Mouse (Mus musculus) brain, adult 2 months (tissue): ENCODE results near the gene Ubl4b.

Experiments
- DNase-seq: peaks from one replicate; pipeline ENCODE4 v3.0.0; 2011; ENCODE audit warnings: low read depth, low spot score

Gene Ubl4b

GRCm38 (mm10) chr3:107568721-107569120 lies 13.8 kb upstream of the Ubl4b start:
- DNase-seq, result no peak

DNA sequence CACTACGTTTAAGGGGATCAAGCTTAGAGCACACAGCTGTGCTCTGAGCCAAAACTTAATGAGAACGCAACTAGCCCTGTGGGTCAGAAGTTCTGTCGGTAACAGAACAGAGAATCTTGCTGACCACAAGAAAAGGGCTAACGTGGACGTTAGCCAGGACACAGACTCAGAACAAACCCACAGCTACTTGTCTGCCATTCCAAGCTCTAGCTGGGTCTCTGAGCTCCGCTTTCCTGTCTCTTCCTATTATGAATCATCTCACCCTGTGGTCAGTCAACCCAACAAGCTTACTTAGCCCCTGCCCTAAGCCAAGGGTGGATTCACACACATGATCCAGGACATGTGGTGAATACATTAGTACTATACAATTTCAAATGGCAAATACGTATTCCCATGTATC lies 12.9 kb upstream of the Ubl4b start:
- DNase-seq, result no peak

DNA sequence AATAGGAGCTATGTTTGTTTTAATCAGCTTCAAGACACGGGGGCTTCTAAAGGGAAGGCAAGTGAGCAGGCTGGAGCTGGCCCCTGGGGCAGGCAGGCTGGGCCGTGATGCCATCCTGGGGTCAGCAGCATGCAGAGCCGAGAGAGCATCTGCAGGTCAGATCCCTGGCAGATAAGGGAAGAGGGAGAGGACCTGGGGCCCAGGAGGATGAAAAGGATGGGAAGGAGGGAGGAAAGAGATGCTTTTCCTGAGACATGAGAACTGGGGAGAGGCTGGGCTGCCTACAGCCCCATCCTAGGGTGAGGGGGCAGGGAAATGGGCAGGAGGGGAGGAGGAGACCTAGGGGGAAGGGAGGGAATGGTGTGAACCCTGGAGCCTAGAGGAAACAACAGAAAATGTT lies 10.5 kb upstream of the Ubl4b start:
- DNase-seq, result no peak

DNA sequence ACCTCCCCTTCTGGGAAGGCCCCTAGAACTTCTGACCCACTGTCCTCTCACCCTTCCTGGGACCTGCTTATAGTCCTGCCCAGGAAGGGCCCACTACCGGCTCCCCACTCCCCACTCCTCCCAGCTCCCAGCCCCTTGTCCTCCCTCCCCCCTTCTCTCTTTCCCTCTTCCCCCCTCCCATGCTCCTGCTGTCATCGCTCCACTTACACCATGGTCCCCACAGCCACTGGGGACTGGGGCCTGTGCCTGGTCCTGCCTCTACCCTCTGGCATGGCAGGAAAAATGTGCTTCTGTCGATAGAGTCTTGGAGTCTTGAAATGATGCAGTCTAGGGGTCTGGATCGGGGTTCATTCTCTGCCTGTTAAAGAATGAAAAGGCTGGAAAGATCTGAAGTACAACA lies 9.0 kb upstream of the Ubl4b start:
- DNase-seq, result no peak

DNA sequence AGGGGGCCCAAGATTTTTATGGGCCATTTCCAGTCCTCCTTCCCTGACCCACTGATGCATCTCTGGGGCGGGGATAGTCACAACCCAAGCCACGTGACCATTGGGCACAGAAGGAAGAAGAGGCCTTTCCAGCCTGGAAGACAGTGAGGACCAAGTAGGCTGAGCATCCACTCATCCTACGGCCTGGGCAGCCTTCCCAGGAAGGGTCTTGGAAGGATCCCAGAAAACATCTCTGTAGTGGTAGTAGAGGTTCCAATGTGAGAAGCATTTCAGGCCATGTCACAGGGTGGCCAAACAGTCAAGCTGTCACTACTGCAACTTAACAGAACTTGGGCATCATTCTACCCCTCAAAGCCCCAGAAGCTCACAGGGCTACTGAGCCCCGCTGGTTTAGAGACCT lies 7.7 kb upstream of the Ubl4b start:
- no peak for DNase-seq

GRCm38 (mm10) chr3:107562104-107562503 lies 7.2 kb upstream of the Ubl4b start:
- no peak for DNase-seq

GRCm38 (mm10) chr3:107559183-107559582 lies 4.3 kb upstream of the Ubl4b start:
- DNase-seq, result peak; percentile 78

DNA sequence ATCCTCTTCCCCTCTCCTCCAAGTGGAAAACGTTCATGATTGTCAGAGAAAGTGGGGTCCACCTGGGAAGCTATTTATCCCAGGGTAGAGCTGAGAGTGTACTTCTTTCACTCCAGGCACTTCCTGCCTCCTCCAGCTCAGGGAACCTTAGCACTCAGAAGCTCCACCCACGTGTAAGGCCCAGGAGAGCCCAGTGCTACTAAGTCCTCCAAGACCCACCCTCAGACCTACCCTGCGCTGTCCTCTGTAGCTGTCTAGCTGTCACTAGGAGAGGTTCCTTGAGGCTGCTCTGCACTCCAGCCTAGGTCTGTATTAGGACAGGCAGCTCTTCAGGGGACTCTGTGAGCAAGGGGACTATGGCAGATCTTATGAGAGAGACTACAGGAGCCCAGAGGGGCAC lies 3.9 kb upstream of the Ubl4b start:
- no peak for DNase-seq

DNA sequence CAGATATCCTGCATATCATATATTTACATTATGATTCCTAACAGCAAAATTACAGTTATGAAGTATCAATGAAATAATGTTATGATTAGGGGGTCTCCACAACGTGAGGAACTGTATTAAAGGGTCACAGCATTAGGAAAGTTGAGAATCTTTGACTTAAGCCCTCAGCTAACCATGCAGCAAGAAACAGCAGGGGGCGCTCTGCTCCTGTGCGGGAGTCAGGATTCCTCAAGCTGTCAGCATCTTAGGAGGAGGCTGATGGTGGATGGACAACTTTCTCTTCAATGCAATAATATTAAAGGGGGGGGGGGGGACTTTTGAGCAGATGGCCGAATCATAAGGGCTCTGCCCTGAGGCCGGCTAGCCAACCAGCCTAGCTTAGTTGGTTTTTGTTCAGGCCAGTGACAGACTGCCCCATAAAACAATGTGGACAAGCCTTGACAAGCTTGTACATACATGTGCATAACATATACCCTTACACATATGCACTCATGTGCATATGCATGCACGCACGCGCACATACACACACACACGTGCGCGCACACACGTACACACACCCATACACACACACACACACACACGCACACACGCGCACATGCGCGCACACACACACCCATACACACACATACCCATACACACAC lies 4.3 kb downstream of the Ubl4b start:
- peak; percentile 91 for DNase-seq

GRCm38 (mm10) chr3:107546956-107547355 lies 7.9 kb downstream of the Ubl4b start:
- peak; percentile 72 for DNase-seq

DNA sequence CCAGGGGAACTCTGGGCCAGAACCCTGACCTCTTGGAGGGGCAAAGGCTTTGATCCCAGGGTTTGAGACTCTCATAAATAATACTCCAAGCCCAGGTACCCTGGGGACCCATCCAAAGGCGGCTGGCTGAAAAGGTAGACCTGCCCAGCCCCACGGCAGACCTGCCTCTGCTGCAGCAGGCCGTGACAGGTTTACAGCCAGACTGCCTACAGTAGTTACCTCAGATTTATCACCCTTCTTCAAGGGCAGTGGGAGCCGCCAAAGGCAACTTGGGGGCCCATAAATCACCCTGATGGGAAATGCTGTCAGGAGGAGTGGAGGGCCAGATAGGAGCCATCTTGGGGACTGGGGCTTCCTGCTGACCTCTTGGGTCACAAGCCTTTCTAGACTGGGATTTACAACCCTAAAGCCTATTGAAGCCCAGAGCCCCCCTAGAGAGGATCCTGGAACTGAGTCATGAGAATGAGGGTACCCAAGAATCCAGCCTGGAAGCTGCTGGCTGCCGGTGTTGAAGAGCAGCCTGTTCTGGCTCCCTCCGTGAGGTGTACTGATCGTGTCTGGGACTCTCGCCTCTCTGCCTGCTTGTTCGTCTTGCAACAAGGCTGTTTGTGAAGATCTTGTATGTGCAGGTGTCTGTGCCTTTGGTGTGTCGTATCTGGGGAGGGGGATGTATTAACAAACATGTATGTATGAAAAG lies 9.0 kb downstream of the Ubl4b start:
- no peak for DNase-seq

DNA sequence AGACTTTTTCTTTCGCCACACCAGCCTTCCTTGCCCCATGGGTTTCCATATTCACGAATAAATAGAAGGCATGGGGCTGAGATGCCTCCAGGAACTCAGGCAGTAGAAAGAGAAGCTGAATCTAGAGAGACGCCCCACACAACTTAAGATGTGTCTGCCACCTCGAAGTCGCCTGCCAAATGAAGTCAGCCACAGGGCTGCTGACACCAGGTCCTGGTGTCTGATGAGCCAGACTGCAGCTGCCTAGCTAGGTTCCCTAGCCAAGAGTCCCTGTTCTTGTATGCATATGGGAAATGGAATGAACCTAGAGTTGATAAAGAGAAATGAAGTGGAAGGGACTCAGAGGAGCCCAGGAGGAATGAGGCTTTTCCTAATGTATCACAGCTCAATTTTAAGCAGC lies 9.6 kb downstream of the Ubl4b start:
- peak; percentile 48 for DNase-seq

DNA sequence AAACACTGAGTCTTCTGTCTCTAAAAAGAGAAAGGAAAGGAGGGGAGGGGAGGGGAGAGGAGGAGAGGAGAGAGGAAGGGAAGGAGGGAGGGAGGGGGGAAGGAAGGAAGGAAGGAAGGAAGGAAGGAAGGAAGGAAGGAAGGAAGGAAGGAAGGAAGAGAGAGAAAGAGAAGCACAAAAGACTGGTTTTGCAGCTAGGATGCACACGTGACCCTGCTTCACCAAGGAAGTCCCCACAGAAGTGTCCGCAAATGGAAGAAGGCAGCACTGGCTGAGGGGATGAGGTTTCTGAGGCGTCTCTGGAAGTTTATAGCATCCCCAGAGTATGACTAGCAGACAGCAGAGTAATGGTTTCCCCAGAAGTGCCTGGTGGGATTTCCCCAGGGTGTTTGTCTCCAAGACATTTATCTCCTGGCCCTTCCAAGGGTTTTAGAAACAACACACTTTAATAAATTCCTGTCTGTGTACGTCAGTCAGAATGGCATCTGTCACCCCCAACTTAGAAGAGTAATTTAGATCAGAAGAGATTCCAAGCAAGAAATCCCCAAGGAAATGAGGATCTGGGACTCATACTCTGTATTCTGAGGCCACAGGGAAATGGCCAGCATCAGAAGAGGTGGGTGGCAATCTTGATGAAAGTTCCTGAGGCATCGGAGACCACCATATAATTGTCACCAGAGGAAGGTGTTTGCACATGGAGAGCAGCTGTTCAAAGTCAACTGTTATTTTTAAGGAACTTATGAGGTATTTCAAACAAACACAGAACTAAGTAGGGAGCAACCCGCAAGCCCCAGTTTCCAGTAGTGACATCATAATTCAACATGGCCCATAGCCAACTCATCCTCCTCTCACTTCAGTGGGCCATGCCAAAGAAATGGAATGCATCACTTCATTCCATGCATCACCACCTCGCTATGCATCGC lies 11.5 kb downstream of the Ubl4b start:
- DNase-seq, result no peak

DNA sequence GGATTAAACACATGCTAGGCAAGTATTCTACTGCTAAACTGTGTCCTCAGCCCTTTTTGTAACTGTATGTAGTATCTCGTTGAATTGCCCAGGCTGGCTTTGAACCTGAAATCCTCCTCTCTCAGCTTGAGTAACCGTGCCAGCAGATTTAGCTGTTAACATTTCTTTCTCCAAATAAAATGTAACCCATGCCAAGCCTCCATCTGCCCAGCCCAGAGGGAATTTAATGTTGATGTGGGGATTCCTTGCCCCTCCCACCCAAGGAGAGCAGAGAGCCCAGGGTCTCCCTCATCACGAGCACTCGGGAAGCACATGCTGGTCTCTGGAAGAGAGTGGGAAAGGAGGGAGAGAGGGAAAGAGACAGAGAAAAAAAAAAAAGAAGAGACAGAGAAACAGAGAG lies 12.3 kb downstream of the Ubl4b start:
- DNase-seq, result no peak

GRCm38 (mm10) chr3:107537504-107537889 lies 17.4 kb downstream of the Ubl4b start:
- DNase-seq, result no peak

DNA sequence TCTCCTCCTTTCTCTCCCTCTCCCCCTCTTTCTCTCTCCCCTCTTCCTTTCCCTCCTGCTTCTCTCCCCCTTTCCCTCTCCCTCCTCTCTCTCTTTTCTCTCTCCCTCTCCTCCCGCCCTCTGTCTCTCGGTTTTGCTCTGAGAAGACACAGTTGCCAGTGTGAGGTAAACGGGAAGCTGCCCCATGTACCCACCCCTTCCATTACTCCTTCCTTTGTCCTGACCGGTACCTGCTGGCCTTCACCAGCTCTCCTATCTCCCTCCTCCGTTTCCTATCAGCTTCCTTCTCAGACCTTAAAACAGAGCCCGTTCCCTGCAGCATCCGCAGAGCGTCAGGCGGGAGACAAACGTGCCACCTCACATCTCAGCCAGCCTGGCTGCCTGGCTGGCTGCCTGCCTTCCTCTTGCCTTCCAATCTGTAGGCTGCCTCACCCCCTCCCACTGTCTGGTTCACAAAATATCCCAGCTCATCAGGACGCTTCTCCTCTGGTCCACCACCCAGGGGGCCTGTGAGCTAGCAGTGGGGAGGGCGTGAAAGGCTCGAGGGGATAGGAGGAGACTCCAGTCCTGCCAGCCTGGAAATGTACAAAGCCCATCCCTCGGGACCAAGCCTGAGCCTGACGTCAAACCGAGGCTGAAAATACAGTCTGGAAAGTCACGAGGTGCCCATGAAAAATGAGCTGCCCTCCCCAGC lies 17.9 kb downstream of the Ubl4b start:
- peak; percentile 96 for DNase-seq

DNA sequence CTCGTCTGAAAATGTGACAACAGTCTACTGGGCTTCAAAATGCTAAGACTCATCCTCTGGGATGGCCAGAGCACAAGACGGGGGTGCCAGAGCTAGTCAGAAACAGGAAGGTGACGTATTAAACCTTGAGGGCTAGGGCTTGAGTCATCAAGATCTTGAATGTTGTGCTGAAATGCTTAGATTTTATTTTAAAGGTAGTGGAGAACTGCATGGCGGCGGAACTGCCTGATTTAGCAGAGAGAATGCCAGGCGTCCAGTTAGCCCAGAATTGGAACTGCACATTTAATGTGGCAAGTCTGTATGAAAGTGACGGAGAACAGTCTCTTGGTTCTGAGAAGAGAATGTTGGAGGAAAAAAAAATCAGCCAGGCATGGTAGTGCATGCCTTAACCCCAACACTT lies 19.9 kb downstream of the Ubl4b start:
- DNase-seq, result peak; percentile 71

- peak; percentile 79 for DNase-seq
These were observed 21.3 kb downstream of the Ubl4b start for GRCm38 (mm10) chr3:107533532-107533931.

- DNase-seq, result peak; percentile 41
These were observed 24.3 kb downstream of the Ubl4b start for GRCm38 (mm10) chr3:107530581-107530980.

GRCm38 (mm10) chr3:107529182-107529581 lies 25.7 kb downstream of the Ubl4b start:
- DNase-seq, result no peak

DNA sequence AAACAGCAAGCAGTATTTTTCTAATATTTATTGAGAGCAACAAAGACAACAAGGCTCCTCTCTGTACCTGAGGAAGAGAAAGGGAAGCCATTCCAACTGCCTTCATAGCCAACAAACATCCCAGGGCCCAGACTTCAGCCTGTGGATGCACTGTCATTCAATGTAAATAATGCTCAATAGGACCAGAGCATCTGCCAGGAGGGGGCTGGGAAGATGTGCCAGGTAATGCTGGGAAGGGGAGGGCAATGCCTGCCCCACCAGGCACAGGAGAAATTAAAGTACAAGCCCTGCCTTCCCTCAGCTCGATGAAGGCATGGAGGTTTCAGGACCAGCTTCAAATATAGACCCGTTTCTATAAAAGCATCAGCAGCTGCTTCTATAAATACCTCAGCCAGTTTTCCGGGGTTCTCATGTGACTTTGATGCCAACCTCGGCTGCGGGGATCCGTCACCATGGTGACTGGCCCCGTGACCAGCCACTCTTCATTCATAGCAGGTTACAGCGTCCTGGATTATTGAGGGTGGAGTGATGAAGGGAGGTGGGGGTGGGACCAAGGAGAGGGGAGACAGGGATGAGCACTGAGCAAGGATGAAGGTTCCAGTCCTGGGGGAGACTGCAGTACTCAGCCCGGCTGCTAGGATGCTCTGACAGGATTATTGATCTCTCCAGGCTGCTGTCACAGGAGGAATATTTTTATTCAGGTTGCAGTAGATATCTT lies 26.3 kb downstream of the Ubl4b start:
- DNase-seq, result peak; percentile 95
